Mouse (Mus musculus) hindbrain, embryonic 11.5 days (tissue): ENCODE data around the gene R3hcc1l. TPM values are rescaled to one million over a fixed set of nuclear protein-coding genes. Genes with fewer than 3 reads are reported as not detected.

Experiments
- ATAC-seq: fragments of 200-750 bp; cut with Nextera tagmentation; 2 replicates; pipeline ENCODE4 v1.8.0; 2017; ENCODE audit warnings: mild to moderate bottlenecking, moderate TSS enrichment, moderate library complexity; ENCODE audit not compliant: low FRiP score
- DNase-seq: peaks from one replicate; pipeline ENCODE4 v3.0.0-alpha.2; 2015; ENCODE audit warnings: low spot score
- H3K27ac ChIP-seq: fragments of 300-500 bp; sonication (generic); 2 replicates; pipeline ENCODE4 v1.5.1; 2014; ENCODE audit warnings: mild to moderate bottlenecking, low read depth, low read length
- H3K27me3 ChIP-seq: fragments of 300-500 bp; sonication (generic); 2 replicates; pipeline ENCODE4 v1.6.1; 2014; ENCODE audit warnings: mild to moderate bottlenecking, low read length, moderate library complexity, mixed read lengths; ENCODE audit not compliant: control insufficient read depth, insufficient read depth
- H3K36me3 ChIP-seq: fragments of 300-500 bp; sonication (generic); 2 replicates; pipeline ENCODE4 v1.6.1; 2014; ENCODE audit warnings: mild to moderate bottlenecking, low read length, moderate library complexity, mixed read lengths; ENCODE audit not compliant: control insufficient read depth, insufficient read depth
- H3K4me1 ChIP-seq: fragments of 300-500 bp; sonication (generic); replicated peaks from 2 replicates; pipeline ENCODE4 v1.6.1; 2014; ENCODE audit warnings: low read length, mixed read lengths; ENCODE audit not compliant: control insufficient read depth, insufficient read depth
- H3K4me2 ChIP-seq: fragments of 300-500 bp; sonication (generic); replicated peaks from 2 replicates; pipeline ENCODE4 v1.6.1; 2014; ENCODE audit warnings: mild to moderate bottlenecking, low read depth, low read length
- H3K4me3 ChIP-seq: fragments of 300-500 bp; sonication (generic); 2 replicates; pipeline ENCODE4 v1.5.1; 2014; ENCODE audit warnings: low read depth, low read length
- H3K9ac ChIP-seq: fragments of 300-500 bp; sonication (generic); 2 replicates; pipeline ENCODE4 v1.6.1; 2014; ENCODE audit warnings: low read depth, low read length
- H3K9me3 ChIP-seq: fragments of 300-500 bp; sonication (generic); 2 replicates; pipeline ENCODE4 v1.6.1; 2016; ENCODE audit warnings: low read length; ENCODE audit not compliant: control insufficient read depth
- WGBS: fragments of 180-500 bp; shearing (Covaris S2); extraction: QIAGEN DNeasy Blood & Tissue Kit; methylation state at CpG from one replicate; pipeline ENCODE4 v1.1.7; 2014; 5-methylcytosine and 5-hydroxymethylcytosine counted together
- polyA plus RNA-seq: library from polyadenylated mRNA; unstranded; fragments of >200 nt; fragmentation: Nextera tagmentation; extraction: Ambion mirVana; gene quantifications from 2 replicates; pipeline ENCODE4 v1.2.1, GENCODE M21; 2014

The R3hcc1l gene
- polyA plus RNA-seq, 1 experiment from 2014 or later, result 23.4 TPM

DNA sequence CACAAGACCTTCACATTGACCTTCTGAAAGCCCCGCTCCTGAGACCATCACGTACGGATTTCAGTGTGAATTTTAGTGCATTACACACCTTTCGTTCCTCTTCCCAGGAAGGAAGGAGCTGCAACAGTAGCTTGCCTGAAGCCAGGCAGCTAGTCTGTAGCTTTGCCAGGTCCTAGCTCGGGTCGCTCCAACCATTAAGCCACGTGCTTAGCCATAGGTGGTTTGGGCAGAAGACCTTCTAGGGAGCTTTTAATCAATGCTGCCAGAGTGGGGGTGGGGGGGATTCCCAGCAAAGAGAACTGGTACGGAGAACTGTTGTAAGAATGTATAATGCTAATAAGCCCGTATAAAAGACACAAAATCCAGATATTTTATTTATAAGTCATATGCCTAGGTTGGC lies 121.7 kb downstream of the R3hcc1l start:
- H3K9me3 ChIP-seq, result no peaks in the 10 kb centered on the region
- H3K4me2 ChIP-seq, result no peak overlapping the region
- no peak overlapping the region for H3K9ac ChIP-seq
- no peaks in the 10 kb centered on the region for H3K4me1 ChIP-seq
- WGBS, result 82% methylated on average over 9 of the region's 9 CpGs
- H3K36me3 ChIP-seq, result no peaks in the 10 kb centered on the region
- ATAC-seq (no peak), DNase-seq (no peak)
- H3K4me3 ChIP-seq, result no peak overlapping the region
- H3K27me3 ChIP-seq, result no peaks in the 10 kb centered on the region
- H3K27ac ChIP-seq, result no peak overlapping the region

Other genes with a start within 250 kb of the R3hcc1l start
- 12.1 and 13.0 TPM in 2 replicates for gene Crtac1, start 87.0 kb upstream of the R3hcc1l start, polyA plus RNA-seq
- gene Loxl4, start 94.1 kb downstream of the R3hcc1l start, polyA plus RNA-seq, result 0.20 and 0.37 TPM in 2 replicates
- 0.67 and 0.88 TPM in 2 replicates for gene Pyroxd2, start 234.0 kb downstream of the R3hcc1l start, polyA plus RNA-seq